Mouse (Mus musculus) thymus, postnatal 4 days (tissue): ENCODE data around the gene Lyzl6.

Source experiments
- DNase-seq: peaks from one replicate; pipeline ENCODE4 v3.0.0; 2021

The Lyzl6 gene

GRCm38 (mm10) chr11:103638790-103639189 lies at the start of gene Lyzl6:
TSS of gene Lyzl6 (minus strand) at chr11:103638890.
- DNase-seq, result no peak

GRCm38 (mm10) chr11:103686706-103687105 lies 48.0 kb upstream of the Lyzl6 start:
- DNase-seq, result no peak

- DNase-seq, result no peak
These were observed 46.6 kb upstream of the Lyzl6 start for GRCm38 (mm10) chr11:103685261-103685736.

GRCm38 (mm10) chr11:103683667-103684334 lies 45.1 kb upstream of the Lyzl6 start:
- no peak for DNase-seq

GRCm38 (mm10) chr11:103677042-103677441 lies 38.4 kb upstream of the Lyzl6 start:
- peak; percentile 67 for DNase-seq

- DNase-seq, result peak; percentile 63
These were observed 36.9 kb upstream of the Lyzl6 start for GRCm38 (mm10) chr11:103675556-103675955.

- no peak for DNase-seq
These were observed 28.3 kb upstream of the Lyzl6 start for GRCm38 (mm10) chr11:103666907-103667426.

- no peak for DNase-seq
These were observed 27.7 kb upstream of the Lyzl6 start for GRCm38 (mm10) chr11:103666181-103666906.

GRCm38 (mm10) chr11:103665695-103666094 lies 27.0 kb upstream of the Lyzl6 start:
- DNase-seq, result no peak

GRCm38 (mm10) chr11:103663119-103663518 lies 24.4 kb upstream of the Lyzl6 start:
- no peak for DNase-seq

GRCm38 (mm10) chr11:103662546-103662945 lies 23.9 kb upstream of the Lyzl6 start:
- no peak for DNase-seq

- no peak for DNase-seq
These were observed 23.2 kb upstream of the Lyzl6 start for GRCm38 (mm10) chr11:103661863-103662262.

- DNase-seq, result no peak
These were observed 19.5 kb upstream of the Lyzl6 start for GRCm38 (mm10) chr11:103658189-103658588.

- peak; percentile 72 for DNase-seq
These were observed 17.8 kb upstream of the Lyzl6 start for GRCm38 (mm10) chr11:103656520-103656919.

GRCm38 (mm10) chr11:103653359-103653965 lies 14.8 kb upstream of the Lyzl6 start:
- DNase-seq, result no peak

GRCm38 (mm10) chr11:103651426-103651825 lies 12.7 kb upstream of the Lyzl6 start:
- DNase-seq, result no peak

- peak; percentile 12 for DNase-seq
These were observed 11.3 kb upstream of the Lyzl6 start for GRCm38 (mm10) chr11:103649983-103650493.

GRCm38 (mm10) chr11:103649301-103649982 lies 10.8 kb upstream of the Lyzl6 start, which contains the start of gene Rprml:
TSS of gene Rprml (plus strand) at chr11:103649570.
- peak; percentile 30 for DNase-seq

GRCm38 (mm10) chr11:103648656-103649055 lies 10.0 kb upstream of the Lyzl6 start:
- DNase-seq, result no peak

- DNase-seq, result no peak
These were observed 9.4 kb upstream of the Lyzl6 start for GRCm38 (mm10) chr11:103647921-103648620.

- no peak for DNase-seq
These were observed 7.6 kb upstream of the Lyzl6 start for GRCm38 (mm10) chr11:103646301-103646700.

- no peak for DNase-seq
These were observed 7.0 kb upstream of the Lyzl6 start for GRCm38 (mm10) chr11:103645731-103646130.
